Mouse (Mus musculus): Measurements from ENCODE around the gene Nlrp6.
"Not testable (repeated sequence)": the region's sequence is repeated elsewhere in the genome, so short reads cannot be mapped to it uniquely, and the experiment has no call there.

Gene Nlrp6

GRCm38 (mm10) chr7:140973396-140974165 is 52.9 kb downstream of the Nlrp6 start:
- DNase-seq (ENCODE audit: low read depth, low spot score): no peak

GRCm38 (mm10) chr7:140974940-140975339 is 54.2 kb downstream of the Nlrp6 start:
- DNase-seq (ENCODE audit: low read depth, low spot score): no peak

GRCm38 (mm10) chr7:140975465-140975864 is 54.8 kb downstream of the Nlrp6 start:
- no peak for DNase-seq (ENCODE audit: low read depth, low spot score)

GRCm38 (mm10) chr7:140976720-140977119 is 56.0 kb downstream of the Nlrp6 start:
- not testable (repeated sequence) for DNase-seq (ENCODE audit: low read depth, low spot score)
